Mouse (Mus musculus) heart, postnatal 0 days (tissue): ENCODE measurements around the gene Pusl1. TPM values are rescaled to one million over a fixed set of nuclear protein-coding genes. Genes with fewer than 3 reads are reported as not detected.

Experiments used
- ATAC-seq: fragments of 200-750 bp; cut with Nextera tagmentation; 2 replicates; pipeline ENCODE4 v1.8.0; 2017; ENCODE audit warnings: low read depth, moderate number of reproducible peaks, moderate library complexity; ENCODE audit not compliant: insufficient read depth
- DNase-seq: peaks from one replicate; pipeline ENCODE4 v3.0.0-alpha.2; 2016; ENCODE audit warnings: low spot score
- H3K27ac ChIP-seq: fragments of 300-500 bp; sonication (generic); 2 replicates; pipeline ENCODE4 v1.5.1; 2014; ENCODE audit warnings: low read depth, mild to moderate bottlenecking
- H3K27me3 ChIP-seq: fragments of 300-500 bp; sonication (generic); 2 replicates; pipeline ENCODE4 v1.6.1; 2014; ENCODE audit warnings: low read length, mixed read lengths; ENCODE audit not compliant: control insufficient read depth, insufficient read depth
- H3K36me3 ChIP-seq: fragments of 300-500 bp; sonication (generic); replicated peaks from 2 replicates; pipeline ENCODE4 v1.6.1; 2014; ENCODE audit warnings: low read length, mixed read lengths; ENCODE audit not compliant: control insufficient read depth, insufficient read depth
- H3K4me1 ChIP-seq: fragments of 300-500 bp; sonication (generic); 2 replicates; pipeline ENCODE4 v1.6.1; 2014; ENCODE audit warnings: antibody characterized with exemption; ENCODE audit not compliant: control insufficient read depth, insufficient read depth
- H3K4me2 ChIP-seq: fragments of 300-500 bp; sonication (generic); 2 replicates; pipeline ENCODE4 v1.6.1; 2014; ENCODE audit warnings: low read depth, mild to moderate bottlenecking, low read length, moderate library complexity
- H3K4me3 ChIP-seq: fragments of 300-500 bp; sonication (generic); 2 replicates; pipeline ENCODE4 v1.5.1; 2014; ENCODE audit warnings: low read depth, low read length
- H3K9ac ChIP-seq: fragments of 300-500 bp; sonication (generic); replicated peaks from 2 replicates; pipeline ENCODE4 v1.6.1; 2014; ENCODE audit warnings: low read depth, low read length, mixed read lengths
- H3K9me3 ChIP-seq: fragments of 300-500 bp; sonication (generic); replicated peaks from 2 replicates; pipeline ENCODE4 v1.6.1; 2016; ENCODE audit warnings: low read length; ENCODE audit not compliant: control insufficient read depth
- CTCF ChIP-seq: IDR thresholded peaks from 2 replicates; pipeline ENCODE4 v1.5.1; 2016; ENCODE audit warnings: antibody characterized with exemption, control low read depth, low read depth
- EP300 ChIP-seq: IDR thresholded peaks from 2 replicates; pipeline ENCODE4 v1.6.1; 2016; ENCODE audit warnings: antibody characterized with exemption, low read depth
- WGBS: fragments of 180-500 bp; shearing (Covaris S2); extraction: QIAGEN DNeasy Blood & Tissue Kit; methylation state at CpG from one replicate; pipeline ENCODE4 v1.1.7; 2014; 5-methylcytosine and 5-hydroxymethylcytosine counted together
- polyA plus RNA-seq: library from polyadenylated mRNA; unstranded; fragments of >200 nt; fragmentation: Nextera tagmentation; extraction: Ambion mirVana; gene quantifications from 2 replicates; pipeline ENCODE4 v1.2.1, GENCODE M21; 2015
- total RNA-seq: library from RNA; depleted of rRNA; stranded (reverse); fragments of >200 nt; gene quantifications from 2 replicates; pipeline ENCODE4 v1.2.3, GENCODE M21; 2014; ENCODE audit warnings: low replicate concordance; rRNA removed

Gene Pusl1
- total RNA-seq (31.3 and 33.9 TPM in 2 replicates), polyA plus RNA-seq (20.1 and 22.3 TPM in 2 replicates)

DNA sequence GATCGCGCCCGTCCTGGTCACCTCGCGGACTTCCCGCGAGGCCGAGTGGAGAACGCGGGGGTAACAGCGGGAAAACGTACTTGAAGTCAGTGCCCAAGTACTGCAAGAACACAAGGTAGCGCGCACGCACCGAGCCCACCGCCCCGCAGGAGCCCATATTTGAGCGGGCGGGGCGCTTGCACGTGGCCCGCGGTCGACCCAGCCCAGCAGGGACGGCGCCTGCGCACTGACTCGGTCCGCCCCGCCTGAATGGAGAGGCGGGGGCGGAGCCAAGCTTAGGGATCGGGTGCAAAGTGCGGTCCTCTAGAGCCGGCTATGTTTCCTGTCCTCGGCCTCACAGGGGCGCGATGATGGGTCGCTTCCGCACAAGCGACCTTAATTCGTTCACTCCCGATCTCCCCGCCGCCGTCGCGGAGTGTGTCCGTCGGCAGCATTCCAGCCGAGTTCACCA, at the start of gene Pusl1, which contains the start of gene Acap3:
Pusl1 (minus strand) TSS at position 231 of the 451 bp plus-strand sequence.
Acap3 (plus strand) TSS at position 272 of the 451 bp plus-strand sequence.
- H3K4me1 ChIP-seq: peaks cover 27% of the 10 kb centered on the region
- peak within 1 kb of the TSS; percentile 80 for H3K9ac ChIP-seq
- H3K27me3 ChIP-seq: no peaks in the 10 kb centered on the region
- ATAC-seq (peak; percentile 90), DNase-seq (peak; percentile 89)
- H3K9me3 ChIP-seq: no peaks in the 10 kb centered on the region
- under 1% methylated on average over 52 of the region's 52 CpGs for WGBS
- peak within 1 kb of the TSS; percentile 99 for H3K4me2 ChIP-seq
- H3K27ac ChIP-seq: peak within 1 kb of the TSS; percentile 97
- H3K36me3 ChIP-seq: peaks cover 31% of the 10 kb centered on the region
- peak within 1 kb of the TSS; percentile 80 for H3K4me3 ChIP-seq
- TF ChIP-seq CTCF (no peak; the same call in 1 of the 2 replicates), EP300 (0 out of 2 replicates have a peak, but pooled peaks have one; percentile 42)

DNA sequence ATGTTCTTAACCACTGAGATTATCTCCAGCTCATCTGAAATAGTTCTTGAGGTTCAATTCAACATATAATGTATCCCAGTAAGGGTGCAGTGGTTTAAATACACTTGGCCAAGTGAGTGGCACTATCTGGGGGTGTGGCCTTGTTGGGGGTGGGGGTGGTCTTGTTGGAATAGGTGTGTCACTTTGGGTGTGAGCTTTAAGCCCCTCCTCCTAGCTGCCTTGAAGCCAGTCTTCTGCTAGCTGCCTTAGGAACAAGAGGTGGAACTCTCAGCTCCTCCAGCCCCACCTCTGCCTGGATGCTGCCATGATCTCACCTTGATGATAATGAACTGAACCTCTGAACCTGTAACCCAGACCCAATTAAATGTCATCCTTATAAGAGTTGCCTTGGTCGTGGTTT, 40.5 kb upstream of the Pusl1 start:
- H3K9ac ChIP-seq: no peak overlapping the region
- H3K27me3 ChIP-seq: no peaks in the 10 kb centered on the region
- H3K4me1 ChIP-seq: no peaks in the 10 kb centered on the region
- no peaks in the 10 kb centered on the region for H3K36me3 ChIP-seq
- no peak for TF ChIP-seq CTCF
- no peak for TF ChIP-seq EP300
- ATAC-seq (no peak), DNase-seq (no peak)
- 69% methylated on average over 1 of the region's 1 CpGs for WGBS
- no peaks in the 10 kb centered on the region for H3K9me3 ChIP-seq
- H3K4me3 ChIP-seq: no peak overlapping the region
- H3K27ac ChIP-seq: no peak overlapping the region
- H3K4me2 ChIP-seq: no peak overlapping the region

DNA sequence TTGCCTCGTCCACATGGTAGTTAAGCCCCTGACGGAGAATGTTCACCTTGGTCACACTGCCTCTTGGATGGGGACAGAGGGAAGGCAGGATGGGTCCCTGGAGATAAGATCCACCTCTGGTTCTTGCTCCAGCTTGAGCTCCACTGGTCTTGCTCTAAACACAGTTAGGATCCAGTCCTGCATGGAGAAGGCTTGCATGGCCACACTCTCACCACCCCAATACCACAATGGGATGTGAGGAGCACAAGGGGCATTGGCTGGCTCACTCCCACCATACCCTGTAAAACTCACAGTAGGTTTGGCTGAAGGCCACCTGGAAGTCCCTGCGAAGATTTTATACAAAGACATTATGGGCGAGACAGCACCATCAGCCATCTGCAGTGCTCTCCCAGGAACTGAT, 17.2 kb upstream of the Pusl1 start:
- no peaks in the 10 kb centered on the region for H3K4me1 ChIP-seq
- 88% methylated on average over 4 of the region's 4 CpGs for whole genome bisulfite sequencing
- no peak for TF ChIP-seq CTCF
- TF ChIP-seq EP300: no peak
- no peak overlapping the region for H3K9ac ChIP-seq
- no peak overlapping the region for H3K27ac ChIP-seq
- no peak overlapping the region for H3K4me3 ChIP-seq
- peaks cover 23% of the 10 kb centered on the region for H3K36me3 ChIP-seq
- no peaks in the 10 kb centered on the region for H3K9me3 ChIP-seq
- H3K27me3 ChIP-seq: no peaks in the 10 kb centered on the region
- H3K4me2 ChIP-seq: no peak overlapping the region
- no peak for DNase-seq
- no peak for ATAC-seq

DNA sequence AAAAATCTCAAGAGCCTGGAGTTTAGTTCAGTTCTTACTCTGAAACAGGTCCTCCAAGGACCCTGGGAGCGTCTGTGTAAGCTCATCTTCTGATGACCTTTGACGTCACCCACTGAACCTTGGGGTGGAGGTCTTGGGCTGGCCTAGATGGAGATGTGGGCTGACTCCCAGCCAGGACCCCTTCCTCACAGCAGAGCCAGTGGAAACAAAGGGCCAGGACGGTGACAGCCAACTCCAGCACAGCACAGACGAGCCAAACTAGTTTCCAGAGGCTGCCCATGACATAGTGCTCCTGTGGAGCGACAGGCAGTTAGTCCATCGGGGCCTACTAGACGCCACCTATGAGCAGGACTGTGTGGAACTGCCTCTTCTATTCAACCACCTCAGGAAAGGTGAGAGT, 16.7 kb upstream of the Pusl1 start:
- Histone ChIP-seq H3K4me1 (no peaks in the 10 kb centered on the region), H3K9me3 (no peaks in the 10 kb centered on the region), H3K9ac (no peak overlapping the region), H3K27me3 (no peaks in the 10 kb centered on the region), H3K27ac (no peak overlapping the region), H3K4me3 (no peak overlapping the region), H3K4me2 (no peak overlapping the region), H3K36me3 (peaks cover 27% of the 10 kb centered on the region)
- WGBS: 68% methylated on average over 7 of the region's 7 CpGs
- ATAC-seq (no peak), DNase-seq (no peak)
- TF ChIP-seq CTCF: no peak
- TF ChIP-seq EP300: no peak

DNA sequence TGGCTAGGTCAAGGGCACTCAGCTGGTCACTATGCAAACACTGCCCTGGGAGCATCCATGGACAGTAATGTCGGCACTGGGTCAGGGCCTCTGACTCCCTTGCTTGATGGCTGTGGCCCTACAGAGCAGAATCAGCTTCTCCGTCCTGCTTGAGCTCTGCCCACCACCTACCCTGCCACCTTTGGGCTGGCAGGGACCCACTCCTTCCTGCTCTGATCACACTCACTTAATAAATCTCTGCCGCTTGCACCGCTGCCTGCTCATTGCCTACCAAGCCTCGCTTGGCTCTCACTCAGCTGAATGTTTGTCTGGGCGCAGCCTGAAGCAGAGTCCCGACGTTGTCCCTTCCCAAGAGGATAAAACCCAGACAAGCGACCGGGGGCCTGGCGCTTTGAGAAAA, 15.4 kb upstream of the Pusl1 start:
- H3K9ac ChIP-seq: no peak overlapping the region
- H3K27ac ChIP-seq: no peak overlapping the region
- no peak for TF ChIP-seq CTCF
- TF ChIP-seq EP300: no peak
- H3K36me3 ChIP-seq: peaks cover 40% of the 10 kb centered on the region
- no peak overlapping the region for H3K4me3 ChIP-seq
- no peaks in the 10 kb centered on the region for H3K27me3 ChIP-seq
- WGBS: 74% methylated on average over 11 of the region's 11 CpGs
- H3K9me3 ChIP-seq: no peaks in the 10 kb centered on the region
- DNase-seq (no peak), ATAC-seq (no peak)
- H3K4me2 ChIP-seq: no peak overlapping the region
- H3K4me1 ChIP-seq: no peaks in the 10 kb centered on the region

DNA sequence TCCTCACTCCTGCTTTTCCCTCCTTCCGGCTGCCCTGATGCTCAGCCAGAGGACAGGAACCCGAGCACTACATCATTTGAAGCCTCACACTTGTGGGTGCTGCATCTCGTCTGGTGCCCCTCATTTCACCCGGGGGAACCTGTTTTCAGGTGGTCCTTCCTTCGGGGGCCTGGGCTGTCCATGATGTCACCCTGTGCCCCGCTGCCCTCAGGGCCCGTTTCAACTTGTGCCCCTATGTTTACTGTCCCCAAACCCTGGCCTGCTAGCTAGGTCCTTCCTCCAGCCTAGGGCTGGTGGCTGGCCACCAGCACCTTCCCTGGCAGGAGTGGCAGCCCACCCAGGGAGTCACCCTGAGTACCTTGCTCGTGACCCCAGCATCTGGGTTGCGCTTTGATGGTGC, 14.5 kb upstream of the Pusl1 start:
- no peak overlapping the region for H3K27ac ChIP-seq
- H3K9ac ChIP-seq: no peak overlapping the region
- peaks cover 8% of the 10 kb centered on the region; the same call in 1 of the 2 replicates for H3K4me1 ChIP-seq
- WGBS: 78% methylated on average over 9 of the region's 9 CpGs
- no peak overlapping the region for H3K4me2 ChIP-seq
- H3K36me3 ChIP-seq: peaks cover 44% of the 10 kb centered on the region
- ATAC-seq: no peak
- no peak for DNase-seq
- H3K4me3 ChIP-seq: no peak overlapping the region
- TF ChIP-seq EP300 (no peak), CTCF (no peak)
- H3K27me3 ChIP-seq: no peaks in the 10 kb centered on the region
- H3K9me3 ChIP-seq: no peaks in the 10 kb centered on the region
